Mouse (Mus musculus) MEL (cell line): ENCODE results near the gene Aftph. TPM values are rescaled to one million over a fixed set of nuclear protein-coding genes. Genes with fewer than 3 reads are reported as not detected.

ENCODE experiments used
- DNase-seq: peaks from one replicate; pipeline ENCODE4 v3.0.0; 2011; ENCODE audit warnings: low read depth, low spot score
- H3K27ac ChIP-seq: 2 replicates; pipeline ENCODE4 v1.5.1; 2012; ENCODE audit warnings: low read depth, mild to moderate bottlenecking, control low read depth, low read length, moderate library complexity; ENCODE audit not compliant: control insufficient read depth
- H3K27me3 ChIP-seq, 2 experiments: fragments of 150-350 bp in 1 of 2; sonication (generic) in 1 of 2; 2 replicates each; pipeline ENCODE4 v1.6.1; 2012; ENCODE audit warnings: low read length in 2 of 2, mild to moderate bottlenecking in 2 of 2, improper control_type of control experiment in 1 of 2, moderate library complexity in 1 of 2; ENCODE audit not compliant: insufficient read depth in 2 of 2, control insufficient read depth in 1 of 2
- H3K36me3 ChIP-seq, 2 experiments: 2 replicates each; pipeline ENCODE4 v1.6.1; 2012 to 2014; ENCODE audit warnings: low read length in 2 of 2, improper control_type of control experiment in 1 of 2, inconsistent platforms in 1 of 2, mild to moderate bottlenecking in 1 of 2; ENCODE audit not compliant: insufficient read depth in 2 of 2, control insufficient read depth in 1 of 2
- H3K4me1 ChIP-seq, 2 experiments: fragments of 150-350 bp in 1 of 2; sonication (generic) in 1 of 2; 2 replicates each; pipeline ENCODE4 v1.6.1; 2012; ENCODE audit warnings: low read length in 2 of 2, improper control_type of control experiment in 1 of 2, mild to moderate bottlenecking in 1 of 2; ENCODE audit not compliant: insufficient read depth in 2 of 2, control insufficient read depth in 1 of 2
- H3K4me3 ChIP-seq, 2 experiments: fragments of 150-350 bp in 1 of 2; sonication (generic) in 1 of 2; 2 replicates each; pipeline ENCODE4 v1.5.1; 2012; ENCODE audit warnings: low read depth in 2 of 2, low read length in 2 of 2, mild to moderate bottlenecking in 2 of 2, moderate library complexity in 2 of 2, control low read depth in 1 of 2, improper control_type of control experiment in 1 of 2; ENCODE audit not compliant: control insufficient read depth in 1 of 2, insufficient read depth in 1 of 2
- H3K79me2 ChIP-seq: 2 replicates; pipeline ENCODE4 v1.6.1; 2012; ENCODE audit warnings: mild to moderate bottlenecking, low read length, moderate library complexity; ENCODE audit not compliant: control insufficient read depth, poor library complexity, insufficient read depth
- H3K9ac ChIP-seq: 2 replicates; pipeline ENCODE4 v1.6.1; 2012; ENCODE audit warnings: low read depth, mild to moderate bottlenecking, control low read depth, low read length, moderate library complexity; ENCODE audit not compliant: control insufficient read depth, poor library complexity, severe bottlenecking
- H3K9me3 ChIP-seq: fragments of 150-350 bp; sonication (generic); replicated peaks from 2 replicates; pipeline ENCODE4 v1.6.1; 2012; ENCODE audit warnings: mild to moderate bottlenecking, low read length, improper control_type of control experiment, moderate library complexity; ENCODE audit not compliant: insufficient read depth
- BHLHE40 ChIP-seq: IDR thresholded peaks from 2 replicates; pipeline ENCODE4 v1.6.1; 2012; ENCODE audit warnings: low read depth, mild to moderate bottlenecking, inconsistent platforms, low read length, improper control_type of control experiment, borderline replicate concordance
- CHD1 ChIP-seq: IDR thresholded peaks from 2 replicates; pipeline ENCODE4 v1.6.1; 2012; ENCODE audit warnings: low read depth, mild to moderate bottlenecking, inconsistent platforms, low read length, improper control_type of control experiment
- E2F4 ChIP-seq: IDR thresholded peaks from 2 replicates; pipeline ENCODE4 v1.6.1; 2011; ENCODE audit warnings: low read depth, low read length, improper control_type of control experiment, borderline replicate concordance
- ELF1 ChIP-seq: IDR thresholded peaks from 2 replicates; pipeline ENCODE4 v1.6.1; 2014; ENCODE audit warnings: low read depth, mild to moderate bottlenecking, inconsistent platforms, low read length, improper control_type of control experiment, moderate library complexity
- EP300 ChIP-seq, 2 experiments: IDR thresholded peaks; 2 replicates each; pipeline ENCODE4 v1.6.1; 2011; ENCODE audit warnings: improper control_type of control experiment in 2 of 2, low read length in 2 of 2, low read depth in 1 of 2, mild to moderate bottlenecking in 1 of 2
- ETS1 ChIP-seq: IDR thresholded peaks from 2 replicates; pipeline ENCODE4 v1.6.1; 2012; ENCODE audit warnings: low read depth, mild to moderate bottlenecking, inconsistent platforms, low read length, improper control_type of control experiment, moderate library complexity
- GABPA ChIP-seq: IDR thresholded peaks from 2 replicates; pipeline ENCODE4 v1.6.1; 2012; ENCODE audit warnings: low read depth, mild to moderate bottlenecking, inconsistent platforms, low read length, improper control_type of control experiment, moderate library complexity
- GATA1 ChIP-seq: IDR thresholded peaks from 2 replicates; pipeline ENCODE4 v1.6.1; 2011; ENCODE audit warnings: low read depth, low read length, improper control_type of control experiment
- HCFC1 ChIP-seq: IDR thresholded peaks from 2 replicates; pipeline ENCODE4 v1.6.1; 2012; ENCODE audit warnings: low read depth, mild to moderate bottlenecking, inconsistent platforms, low read length, improper control_type of control experiment, moderate library complexity
- MAFK ChIP-seq: IDR thresholded peaks from 2 replicates; pipeline ENCODE4 v1.6.1; 2011; ENCODE audit warnings: low read depth, mild to moderate bottlenecking, low read length, improper control_type of control experiment, borderline replicate concordance
- MAZ ChIP-seq: IDR thresholded peaks from 2 replicates; pipeline ENCODE4 v1.6.1; 2012; ENCODE audit warnings: low read depth, mild to moderate bottlenecking, inconsistent platforms, low read length, improper control_type of control experiment
- MEF2A ChIP-seq: IDR thresholded peaks from 2 replicates; pipeline ENCODE4 v1.6.1; 2014; ENCODE audit warnings: low read depth, mild to moderate bottlenecking, inconsistent platforms, low read length, improper control_type of control experiment; ENCODE audit not compliant: poor library complexity, insufficient replicate concordance, severe bottlenecking; ENCODE audit errors: extremely low read depth
- MXI1 ChIP-seq: IDR thresholded peaks from 2 replicates; pipeline ENCODE4 v1.6.1; 2011; ENCODE audit warnings: mild to moderate bottlenecking, low read depth, low read length, improper control_type of control experiment
- MYB ChIP-seq: IDR thresholded peaks from 2 replicates; pipeline ENCODE4 v1.6.1; 2011; ENCODE audit warnings: mild to moderate bottlenecking, low read depth, low read length, improper control_type of control experiment
- MYC ChIP-seq: IDR thresholded peaks from 2 replicates; pipeline ENCODE4 v1.6.1; 2011; ENCODE audit warnings: low read depth, mild to moderate bottlenecking, low read length, improper control_type of control experiment, moderate library complexity
- NELFE ChIP-seq: IDR thresholded peaks from 2 replicates; pipeline ENCODE4 v1.6.1; 2011; ENCODE audit warnings: low read depth, low read length, improper control_type of control experiment
- NRF1 ChIP-seq: IDR thresholded peaks from 2 replicates; pipeline ENCODE4 v1.6.1; 2014; ENCODE audit warnings: low read depth, mild to moderate bottlenecking, inconsistent platforms, low read length, improper control_type of control experiment, moderate library complexity; ENCODE audit not compliant: poor library complexity, insufficient read depth, severe bottlenecking
- POLR2A ChIP-seq, 2 experiments: IDR thresholded peaks; 2 replicates each; pipeline ENCODE4 v1.6.1; 2011 to 2012; ENCODE audit warnings: low read length in 2 of 2, mild to moderate bottlenecking in 2 of 2, control low read depth in 1 of 2, improper control_type of control experiment in 1 of 2, low read depth in 1 of 2, moderate library complexity in 1 of 2; ENCODE audit not compliant: control insufficient read depth in 1 of 2, insufficient read depth in 1 of 2, poor library complexity in 1 of 2
- POLR2AphosphoS2 ChIP-seq: IDR thresholded peaks from 2 replicates; pipeline ENCODE4 v1.6.1; 2011; ENCODE audit warnings: low read length, improper control_type of control experiment
- SMC3 ChIP-seq: IDR thresholded peaks from 2 replicates; pipeline ENCODE4 v1.6.1; 2011; ENCODE audit warnings: low read depth, low read length, improper control_type of control experiment
- TBP ChIP-seq: IDR thresholded peaks from 2 replicates; pipeline ENCODE4 v1.8.0; 2011; ENCODE audit warnings: low read depth, low read length, improper control_type of control experiment
- TCF12 ChIP-seq: IDR thresholded peaks from 2 replicates; pipeline ENCODE4 v1.6.1; 2014; ENCODE audit warnings: low read depth, mild to moderate bottlenecking, inconsistent platforms, low read length, improper control_type of control experiment, moderate library complexity
- UBTF ChIP-seq: IDR thresholded peaks from 2 replicates; pipeline ENCODE4 v1.6.1; 2012; ENCODE audit warnings: low read depth, mild to moderate bottlenecking, inconsistent platforms, low read length, improper control_type of control experiment, moderate library complexity, borderline replicate concordance; ENCODE audit not compliant: insufficient read depth
- USF1 ChIP-seq: IDR thresholded peaks from 2 replicates; pipeline ENCODE4 v1.6.1; 2014; ENCODE audit warnings: low read depth, mild to moderate bottlenecking, inconsistent platforms, low read length, improper control_type of control experiment, moderate library complexity
- ZC3H11A ChIP-seq: IDR thresholded peaks from 2 replicates; pipeline ENCODE4 v1.6.1; 2012; ENCODE audit warnings: low read depth, mild to moderate bottlenecking, inconsistent platforms, low read length, improper control_type of control experiment
- ZKSCAN1 ChIP-seq: IDR thresholded peaks from 2 replicates; pipeline ENCODE4 v1.6.1; 2012; ENCODE audit warnings: low read depth, mild to moderate bottlenecking, inconsistent platforms, low read length, improper control_type of control experiment, moderate library complexity
- ZNF384 ChIP-seq: IDR thresholded peaks from 2 replicates; pipeline ENCODE4 v1.6.1; 2012; ENCODE audit warnings: low read depth, mild to moderate bottlenecking, inconsistent platforms, low read length, improper control_type of control experiment
- polyA plus RNA-seq, 2 experiments: library from polyadenylated mRNA; stranded (reverse) in 1 of 2; unstranded in 1 of 2; fragments of >175 nt in 1 of 2; fragments of >200 nt in 1 of 2; gene quantifications; 2 replicates each; pipeline versions ENCODE4 v1.2.1 to v1.2.4; 2012; ENCODE audit warnings: low replicate concordance in 2 of 2, low read depth in 1 of 2; ENCODE audit not compliant: insufficient read length in 2 of 2, insufficient read depth in 1 of 2, missing spikeins in 1 of 2
- total RNA-seq: library from RNA; depleted of rRNA; stranded (reverse); fragments of 300-350 nt; gene quantifications from 2 replicates; pipeline ENCODE4 v1.2.3, GENCODE M21; 2012

Aftph gene
- total and polyA plus RNA-seq, 3 experiments, result 38.1 to 47.2 (median 38.1) TPM

GRCm38 (mm10) chr11:20664878-20665277 lies 76.5 kb downstream of the Aftph start:
- no peak for DNase-seq
- no peak overlapping the region for H3K27ac ChIP-seq
- TF ChIP-seq MYC, result no peak
- TF ChIP-seq USF1, result no peak
- no peak for TF ChIP-seq E2F4
- no peak for TF ChIP-seq TBP
- no peak for TF ChIP-seq EP300 (IDR thresholded peaks at IDR 0.05; ENCODE audit: low read depth in 1 of 2, low read length in 2 of 2)
- TF ChIP-seq CHD1, result no peak
- TF ChIP-seq MYB, result no peak
- TF ChIP-seq GABPA, result no peak
- TF ChIP-seq BHLHE40, result no peak
- TF ChIP-seq POLR2A (IDR thresholded peaks at IDR 0.05; ENCODE audit: control insufficient read depth in 1 of 2, insufficient read depth in 1 of 2, low read depth in 1 of 2, low read length in 2 of 2, poor library complexity in 1 of 2), result no peak
- TF ChIP-seq UBTF, result no peak
- no peak for TF ChIP-seq ZC3H11A
- no peak for TF ChIP-seq ZKSCAN1
- TF ChIP-seq GATA1, result no peak
- TF ChIP-seq POLR2AphosphoS2, result no peak
- no peak for TF ChIP-seq NRF1

GRCm38 (mm10) chr11:20663580-20664198 lies 77.7 kb downstream of the Aftph start:
- H3K36me3 ChIP-seq, result no peaks in the 10 kb centered on the region; a peak in 1 of 4 replicates
- DNase-seq, result no peak
- H3K79me2 ChIP-seq, result no peaks in the 10 kb centered on the region
- no peaks in the 10 kb centered on the region for H3K9me3 ChIP-seq
- H3K27me3 ChIP-seq, result no peaks in the 10 kb centered on the region
- no peak overlapping the region for H3K4me3 ChIP-seq
- H3K27ac ChIP-seq, result no peak overlapping the region
- TF ChIP-seq USF1 (no peak), MEF2A (no peak), ETS1 (no peak), POLR2A (IDR thresholded peaks at IDR 0.05; ENCODE audit: control insufficient read depth in 1 of 2, insufficient read depth in 1 of 2, low read depth in 1 of 2, low read length in 2 of 2, poor library complexity in 1 of 2) (no peak), MYC (no peak), TCF12 (no peak), SMC3 (no peak), NELFE (no peak), MXI1 (no peak), POLR2AphosphoS2 (no peak), MAFK (no peak), HCFC1 (no peak), UBTF (no peak), GATA1 (no peak), ZNF384 (no peak), E2F4 (no peak), NRF1 (no peak), MAZ (no peak), ELF1 (no peak), CHD1 (no peak)
- TF ChIP-seq, all 39 proteins: peak for 0
- no peak overlapping the region for H3K9ac ChIP-seq
- no peaks in the 10 kb centered on the region for H3K4me1 ChIP-seq

More at GRCm38 (mm10) chr11:20664878-20665277, 76.5 kb downstream of the Aftph start:
- no peaks in the 10 kb centered on the region for H3K4me1 ChIP-seq
- no peak overlapping the region for H3K4me3 ChIP-seq
- H3K36me3 ChIP-seq, result no peaks in the 10 kb centered on the region; a peak in 1 of 4 replicates
- no peaks in the 10 kb centered on the region for H3K9me3 ChIP-seq
- H3K9ac ChIP-seq, result no peak overlapping the region
- H3K79me2 ChIP-seq, result no peaks in the 10 kb centered on the region
- no peaks in the 10 kb centered on the region for H3K27me3 ChIP-seq
